Mouse (Mus musculus) adrenal gland, postnatal 36 days (tissue): ENCODE data around the gene Snx29. TPM values are rescaled to one million over a fixed set of nuclear protein-coding genes. Genes with fewer than 3 reads are reported as not detected.
"Not testable (repeated sequence)": the region's sequence is repeated elsewhere in the genome, so short reads cannot be mapped to it uniquely, and the experiment has no call there.

Experiments used
- DNase-seq, 2 experiments: peaks; one replicate each; pipeline ENCODE4 v3.0.0; 2021; ENCODE audit warnings: mixed read lengths in 1 of 2
- total RNA-seq, 2 experiments: library from RNA; stranded (reverse); gene quantifications; 2 replicates each; pipeline ENCODE4 v1.2.3; 2021

The Snx29 gene
- total RNA-seq, 2 experiments from 2014 or later: 16.7 to 20.1 TPM

DNA sequence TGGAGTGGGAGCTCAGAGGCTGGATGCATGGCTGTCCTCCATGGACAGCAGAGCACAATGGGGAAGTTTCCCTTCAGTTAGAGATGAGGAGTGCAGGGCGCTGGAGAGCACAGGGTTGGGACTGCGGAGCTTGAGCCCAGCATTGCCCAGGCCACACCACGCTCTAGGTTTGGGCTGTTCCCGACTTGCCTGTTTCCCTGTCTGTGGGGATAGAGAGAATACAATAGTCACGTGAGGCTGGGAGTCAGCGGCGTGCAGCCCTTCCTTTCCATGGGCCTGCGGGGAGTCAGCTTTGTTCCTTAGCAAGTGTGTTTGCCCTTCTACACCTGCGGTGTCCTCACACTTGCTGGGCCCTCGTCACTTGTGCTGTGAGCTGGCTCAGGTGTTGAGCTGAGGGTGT lies 37.2 kb downstream of the Snx29 start:
- no peak for DNase-seq

DNA sequence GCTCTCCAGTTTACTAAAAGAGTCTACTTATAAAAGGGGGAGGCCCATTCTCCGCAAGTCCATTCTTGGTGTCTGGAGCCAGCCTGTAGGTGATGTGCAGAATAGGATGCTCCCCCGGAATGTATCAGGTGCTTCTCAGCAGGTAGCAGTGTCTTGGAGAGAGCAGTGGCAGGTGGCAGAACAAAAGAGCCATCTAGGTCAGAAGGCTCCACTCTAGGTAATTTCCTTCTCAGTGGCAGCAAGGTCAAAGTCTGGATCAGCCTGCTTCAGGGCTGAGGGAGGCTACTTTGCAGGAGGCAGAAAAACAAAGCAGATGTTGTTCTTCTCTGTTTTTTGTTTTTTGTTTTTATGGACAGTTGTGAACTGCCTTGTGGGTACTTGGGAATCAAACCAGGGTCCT lies 37.9 kb downstream of the Snx29 start:
- DNase-seq: not testable (repeated sequence)

GRCm38 (mm10) chr16:11365626-11366025 lies 42.9 kb downstream of the Snx29 start:
- DNase-seq: no peak

GRCm38 (mm10) chr16:11366851-11367250 lies 44.1 kb downstream of the Snx29 start:
- no peak for DNase-seq

DNA sequence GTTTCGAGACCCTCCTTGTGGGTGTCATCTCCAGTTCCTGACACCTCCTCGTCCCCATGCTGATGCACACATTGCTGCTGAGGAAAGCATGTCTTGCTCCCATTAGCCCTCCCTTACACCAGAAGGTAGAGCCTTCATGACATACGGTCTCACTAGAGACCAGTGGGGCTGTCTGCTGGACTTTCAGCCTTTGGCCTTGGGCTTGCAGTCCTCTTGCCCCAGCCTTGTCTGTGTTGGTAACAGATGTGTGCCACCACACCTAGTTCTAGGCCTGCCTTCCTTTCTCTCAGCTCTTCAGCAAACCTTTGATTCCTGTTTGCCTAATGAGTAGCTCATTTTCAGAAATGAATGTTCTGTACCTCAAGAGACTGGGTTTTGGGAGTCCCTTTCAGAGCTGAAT lies 45.7 kb downstream of the Snx29 start:
- no peak for DNase-seq

- no peak for DNase-seq
Observed at GRCm38 (mm10) chr16:11369162-11369561, 46.5 kb downstream of the Snx29 start.

GRCm38 (mm10) chr16:11369642-11370041 lies 46.9 kb downstream of the Snx29 start:
- peak; percentile 8 to 19 for DNase-seq

DNA sequence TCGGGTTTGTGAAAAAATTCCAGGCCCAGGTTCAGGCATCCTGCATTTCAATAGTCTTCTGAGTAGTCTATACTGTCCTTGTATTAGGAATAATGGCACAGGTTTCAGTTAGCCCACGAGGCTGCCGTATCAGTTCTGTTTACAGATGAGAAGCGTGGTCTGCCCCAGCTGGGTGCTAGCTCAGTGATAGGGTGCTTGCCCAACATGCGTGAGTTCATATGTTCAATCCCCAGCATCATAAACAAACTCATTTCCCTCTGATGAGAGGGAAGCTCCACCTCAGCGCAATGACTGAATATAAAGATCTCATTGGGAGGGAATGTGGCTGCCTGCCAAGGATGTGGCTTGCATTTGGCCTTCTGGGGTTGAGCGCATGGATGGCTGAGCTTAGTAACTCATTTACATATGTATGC lies 47.4 kb downstream of the Snx29 start:
- DNase-seq: peak; percentile 70 to 74

DNA sequence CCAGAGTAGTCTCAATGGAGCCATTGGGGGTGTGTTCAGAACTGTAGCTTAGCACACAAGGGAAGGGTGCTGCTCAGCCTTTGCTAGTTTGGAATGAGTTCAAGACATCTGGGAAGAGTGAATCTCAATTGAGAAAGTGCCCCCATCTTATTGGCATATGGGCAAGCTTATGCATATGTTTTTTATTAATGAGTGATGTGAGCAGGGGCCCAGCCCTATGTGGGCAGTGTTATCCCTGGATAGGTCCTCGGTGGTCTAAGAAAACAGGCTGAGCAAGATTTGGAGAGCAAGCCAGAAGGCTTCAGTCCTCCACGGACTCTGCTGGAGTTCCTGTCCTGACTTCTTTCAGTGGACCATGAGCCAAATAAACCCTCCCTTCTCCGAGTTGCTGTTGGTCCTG lies 56.6 kb downstream of the Snx29 start:
- no peak for DNase-seq

- DNase-seq: no peak
Observed at GRCm38 (mm10) chr16:11380038-11380437, 57.3 kb downstream of the Snx29 start.

- DNase-seq: no peak
Observed at GRCm38 (mm10) chr16:11380871-11381270, 58.2 kb downstream of the Snx29 start.

GRCm38 (mm10) chr16:11384361-11384760 lies 61.7 kb downstream of the Snx29 start:
- DNase-seq: peak; percentile 42 to 45

GRCm38 (mm10) chr16:11385150-11385549 lies 62.4 kb downstream of the Snx29 start:
- DNase-seq: no peak

DNA sequence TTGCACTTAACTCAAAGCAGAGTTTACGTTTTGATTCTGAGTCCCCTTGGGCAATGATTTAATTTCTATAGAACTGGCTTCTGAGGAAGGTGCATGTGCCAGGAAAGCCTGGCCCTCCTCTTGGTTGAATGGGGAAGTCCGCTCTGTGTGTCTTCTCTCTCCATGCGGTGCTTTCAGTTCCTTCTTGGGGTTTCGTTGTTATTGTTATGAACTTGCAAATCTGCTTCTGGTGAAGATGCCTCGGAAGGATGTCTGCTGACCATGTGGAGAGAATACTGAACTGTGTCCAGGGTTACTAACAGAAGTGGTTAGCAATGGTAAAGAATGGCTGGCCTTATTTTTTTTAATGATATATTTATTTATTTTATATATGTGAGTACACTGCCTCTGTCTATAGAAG lies 63.1 kb downstream of the Snx29 start:
- DNase-seq: peak in 1 of 2 experiments; percentile 4

DNA sequence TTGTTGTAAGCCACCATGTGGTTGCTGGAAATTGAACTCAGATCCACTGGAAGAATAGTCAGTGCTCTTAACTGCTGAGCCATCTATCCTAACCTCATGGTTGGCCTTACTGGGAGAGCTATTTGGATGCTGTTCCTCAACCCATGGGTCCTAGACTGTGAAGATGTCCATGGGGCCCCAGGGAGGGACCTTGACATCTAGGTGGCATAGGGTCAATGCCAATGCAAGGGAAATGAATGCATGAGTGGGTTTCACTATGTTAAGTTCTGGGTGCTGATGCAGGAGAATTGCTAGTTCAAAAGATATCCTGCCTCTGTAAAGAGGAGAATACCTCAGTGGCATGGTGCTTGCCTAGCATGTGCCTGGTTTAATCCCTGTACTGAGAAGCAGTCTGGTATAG lies 63.5 kb downstream of the Snx29 start:
- no peak for DNase-seq

DNA sequence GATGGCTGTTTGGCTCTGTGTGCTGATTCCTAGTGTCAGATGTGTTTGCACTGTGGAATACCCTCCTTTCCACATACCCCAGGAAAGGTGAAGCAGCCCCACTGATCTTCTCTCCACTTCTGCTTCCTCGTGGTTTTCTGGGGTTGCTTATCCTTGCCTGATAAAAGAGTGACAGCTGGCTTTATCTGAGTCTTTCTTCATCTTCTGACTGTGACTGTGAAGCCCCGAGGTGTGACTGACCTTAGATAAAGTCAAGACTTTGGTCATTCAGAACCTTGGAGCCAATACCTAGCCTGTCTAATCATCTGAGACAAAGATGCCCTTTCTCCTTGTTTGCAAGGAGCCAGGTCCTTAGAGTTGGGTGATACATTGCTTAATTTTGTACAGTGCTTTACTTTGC lies 65.4 kb downstream of the Snx29 start:
- DNase-seq: no peak

GRCm38 (mm10) chr16:11389324-11389723 lies 66.6 kb downstream of the Snx29 start:
- DNase-seq: no peak

GRCm38 (mm10) chr16:11396570-11396969 lies 73.9 kb downstream of the Snx29 start:
- no peak for DNase-seq

DNA sequence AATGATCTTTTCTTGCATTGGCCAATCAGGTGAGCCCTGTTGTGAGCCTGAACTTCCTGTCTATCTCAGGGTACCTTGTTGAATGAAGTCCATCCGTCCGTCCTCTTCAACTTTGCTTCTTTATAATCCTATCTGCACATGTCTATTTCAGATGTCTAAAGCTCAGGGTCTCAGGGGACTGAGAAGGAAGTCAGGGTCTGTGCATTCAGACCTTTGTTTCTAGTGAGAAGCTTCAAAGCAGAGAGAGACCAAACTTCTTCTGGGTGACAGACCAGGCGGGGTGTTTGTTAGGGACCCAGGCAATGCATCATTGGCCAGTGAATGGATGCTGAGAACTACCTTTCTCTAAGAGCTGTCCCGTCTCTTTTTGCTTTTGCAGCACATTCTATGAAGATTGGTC lies 76.7 kb downstream of the Snx29 start:
- no peak for DNase-seq

DNA sequence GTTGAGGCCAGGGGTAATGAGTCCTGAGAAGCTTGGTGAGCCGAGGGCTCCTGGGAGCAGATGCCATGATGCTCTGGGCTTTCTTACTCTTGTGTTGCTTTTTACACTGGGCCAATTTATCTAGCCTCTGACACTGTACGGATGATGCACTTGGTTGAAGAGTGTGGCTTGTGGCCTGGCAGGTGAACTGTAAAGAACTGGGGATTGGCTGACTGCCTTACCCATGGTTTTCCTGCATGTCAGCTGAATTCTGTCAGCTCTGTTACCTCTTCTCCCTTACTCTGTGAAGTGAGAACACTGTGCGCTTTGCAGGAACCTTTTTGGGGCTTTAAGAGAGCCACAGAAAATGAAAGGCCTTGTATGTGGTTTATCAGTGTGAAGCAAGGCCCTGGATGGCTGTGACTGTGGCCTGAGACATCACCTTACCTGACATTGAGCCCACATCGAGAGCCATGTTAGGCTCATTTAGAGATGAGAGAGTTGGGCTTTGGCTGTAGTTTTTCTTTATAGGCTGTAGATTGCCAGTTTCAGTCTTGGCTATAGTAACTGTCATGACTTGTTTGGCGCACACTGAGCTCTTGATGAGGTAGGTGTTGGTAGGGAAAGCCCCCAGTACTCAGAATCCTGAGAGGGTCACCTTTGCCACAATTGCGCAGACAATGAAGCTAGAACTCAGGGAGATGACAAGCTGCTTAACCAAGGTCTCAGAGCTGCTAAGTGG lies 77.3 kb downstream of the Snx29 start:
- no peak for DNase-seq

DNA sequence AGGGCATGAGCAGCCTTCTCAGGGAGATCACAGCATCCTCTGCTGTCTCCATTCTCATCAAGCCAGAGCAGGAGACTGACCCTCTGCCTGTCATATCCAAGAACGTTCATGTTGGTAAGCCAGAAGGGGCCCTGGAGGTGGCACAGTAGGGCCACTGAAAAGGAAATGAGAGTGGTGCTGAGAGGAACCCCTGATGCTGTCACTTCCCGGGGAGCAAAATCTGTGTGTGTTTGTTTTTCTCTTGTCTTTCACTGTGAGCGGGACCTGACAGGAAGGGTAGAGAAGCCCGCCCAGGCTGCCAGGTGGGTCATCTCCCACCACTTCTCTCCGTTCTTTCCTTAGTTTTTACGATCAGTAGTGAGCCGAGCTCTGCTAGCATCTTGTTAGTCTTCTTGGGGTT lies 78.2 kb downstream of the Snx29 start:
- no peak for DNase-seq

DNA sequence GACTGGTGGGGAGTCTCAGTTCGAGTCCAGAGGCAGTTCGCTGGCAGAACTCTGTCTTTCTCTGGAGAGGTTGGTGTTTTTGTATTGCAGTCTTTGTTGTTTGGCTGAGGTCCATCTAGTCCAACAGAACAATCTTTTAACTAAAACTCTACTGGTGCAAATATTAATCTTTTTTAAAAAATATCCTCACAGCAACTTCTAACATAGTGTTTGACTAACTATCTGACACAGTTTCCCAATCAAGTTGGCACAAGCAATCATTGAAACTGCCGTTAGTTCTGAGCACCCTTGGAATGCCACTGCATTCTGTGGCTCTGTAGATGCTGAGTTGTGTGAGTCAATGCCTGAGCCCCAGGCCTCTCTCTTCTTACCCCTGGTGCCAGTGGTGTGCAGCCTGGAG lies 82.5 kb downstream of the Snx29 start:
- DNase-seq: no peak

- DNase-seq: no peak
Observed at GRCm38 (mm10) chr16:11406201-11406600, 83.5 kb downstream of the Snx29 start.

GRCm38 (mm10) chr16:11406622-11407021 lies 83.9 kb downstream of the Snx29 start:
- peak; percentile 9 to 30 for DNase-seq
